Mouse (Mus musculus) intestine, postnatal 0 days (tissue): ENCODE data around the gene Mepce. TPM values are rescaled to one million over a fixed set of nuclear protein-coding genes. Genes with fewer than 3 reads are reported as not detected.
"Not testable (repeated sequence)": the region's sequence is repeated elsewhere in the genome, so short reads cannot be mapped to it uniquely, and the experiment has no call there.

ENCODE experiments used
- ATAC-seq: fragments of 200-750 bp; cut with Nextera tagmentation; 2 replicates; pipeline ENCODE4 v1.8.0; 2017; ENCODE audit warnings: mild to moderate bottlenecking, moderate TSS enrichment, moderate library complexity
- H3K27ac ChIP-seq: fragments of 300-500 bp; sonication (generic); 2 replicates; pipeline ENCODE4 v1.5.1; 2014; ENCODE audit warnings: mild to moderate bottlenecking, low read depth, low read length, moderate library complexity
- H3K27me3 ChIP-seq: fragments of 300-500 bp; sonication (generic); replicated peaks from 2 replicates; pipeline ENCODE4 v1.6.1; 2014; ENCODE audit warnings: low read length, mixed read lengths; ENCODE audit not compliant: control insufficient read depth, insufficient read depth
- H3K36me3 ChIP-seq: fragments of 300-500 bp; sonication (generic); 2 replicates; pipeline ENCODE4 v1.6.1; 2014; ENCODE audit warnings: mild to moderate bottlenecking, moderate library complexity; ENCODE audit not compliant: control insufficient read depth, insufficient read depth
- H3K4me1 ChIP-seq: fragments of 300-500 bp; sonication (generic); replicated peaks from 2 replicates; pipeline ENCODE4 v1.6.1; 2014; ENCODE audit warnings: antibody characterized with exemption, low read length, mixed read lengths; ENCODE audit not compliant: control insufficient read depth, insufficient read depth
- H3K4me2 ChIP-seq: fragments of 300-500 bp; sonication (generic); replicated peaks from 2 replicates; pipeline ENCODE4 v1.6.1; 2014; ENCODE audit warnings: low read depth, mild to moderate bottlenecking, moderate library complexity
- H3K4me3 ChIP-seq: fragments of 300-500 bp; sonication (generic); 2 replicates; pipeline ENCODE4 v1.5.1; 2014; ENCODE audit warnings: low read depth, low read length
- H3K9ac ChIP-seq: fragments of 300-500 bp; sonication (generic); 2 replicates; pipeline ENCODE4 v1.6.1; 2014; ENCODE audit warnings: mild to moderate bottlenecking, low read depth, low read length
- H3K9me3 ChIP-seq: fragments of 300-500 bp; sonication (generic); 2 replicates; pipeline ENCODE4 v1.6.1; 2016; ENCODE audit warnings: mixed run types; ENCODE audit not compliant: control insufficient read depth
- CTCF ChIP-seq: sonication (generic); IDR thresholded peaks from 2 replicates; pipeline ENCODE4 v1.5.1; 2016; ENCODE audit warnings: low read depth, mild to moderate bottlenecking, control low read depth, antibody characterized with exemption, moderate library complexity
- WGBS: fragments of 180-500 bp; shearing (Covaris S2); extraction: QIAGEN DNeasy Blood & Tissue Kit; methylation state at CpG from one replicate; pipeline ENCODE4 v1.1.7; 2014; 5-methylcytosine and 5-hydroxymethylcytosine counted together
- polyA plus RNA-seq: library from polyadenylated mRNA; unstranded; fragments of >200 nt; fragmentation: Nextera tagmentation; extraction: Ambion mirVana; gene quantifications from 2 replicates; pipeline ENCODE4 v1.2.1, GENCODE M21; 2015

The Mepce gene
- 10.3 and 10.8 TPM in 2 replicates for polyA plus RNA-seq

- peak within 1 kb of the TSS; percentile 72 for H3K4me3 ChIP-seq
- no peaks in the 10 kb centered on the region for H3K27me3 ChIP-seq
- under 1% methylated on average over 48 of the region's 48 CpGs for WGBS
- peak; percentile 92 for TF ChIP-seq CTCF
- peak within 1 kb of the TSS; percentile 66 for H3K9ac ChIP-seq
- no peaks in the 10 kb centered on the region for H3K9me3 ChIP-seq
- H3K36me3 ChIP-seq, result peaks cover 19% of the 10 kb centered on the region
- peak within 1 kb of the TSS; percentile 93 for H3K4me2 ChIP-seq
- H3K27ac ChIP-seq, result peak within 1 kb of the TSS; percentile 97
- peak; percentile 75 for ATAC-seq
- H3K4me1 ChIP-seq, result peaks cover 18% of the 10 kb centered on the region
These were observed at the start of gene Mepce, which contains the start of gene Zcwpw1 for GRCm38 (mm10) chr5:137787151-137787928. Gene Mepce (minus strand): TSS chr5:137787655. Gene Zcwpw1 (plus strand): TSS chr5:137787798.

- not testable (repeated sequence) for H3K27ac ChIP-seq, H3K9me3 ChIP-seq, H3K27me3 ChIP-seq, H3K36me3 ChIP-seq, H3K4me3 ChIP-seq, H3K4me2 ChIP-seq, H3K4me1 ChIP-seq, ATAC-seq, H3K9ac ChIP-seq
These were observed 49.7 kb upstream of the Mepce start for GRCm38 (mm10) chr5:137837110-137837509.

- no peak for TF ChIP-seq CTCF
- no peak for ATAC-seq
- no peaks in the 10 kb centered on the region for H3K9me3 ChIP-seq
- no peak overlapping the region for H3K4me3 ChIP-seq
- H3K4me1 ChIP-seq, result no peaks in the 10 kb centered on the region
- no peaks in the 10 kb centered on the region for H3K27me3 ChIP-seq
- H3K27ac ChIP-seq, result no peak overlapping the region
- no peak overlapping the region for H3K4me2 ChIP-seq
- no peak overlapping the region for H3K9ac ChIP-seq
- H3K36me3 ChIP-seq, result no peaks in the 10 kb centered on the region
These were observed 49.2 kb upstream of the Mepce start for GRCm38 (mm10) chr5:137836611-137837010.

GRCm38 (mm10) chr5:137835966-137836520 is 48.6 kb upstream of the Mepce start, which contains the start of gene Pilra:
Gene Pilra (minus strand): TSS chr5:137836281.
- H3K4me2 ChIP-seq, H3K27me3 ChIP-seq, H3K9ac ChIP-seq, H3K9me3 ChIP-seq, H3K27ac ChIP-seq, H3K4me3 ChIP-seq, ATAC-seq, H3K4me1 ChIP-seq, H3K36me3 ChIP-seq: not testable (repeated sequence)
- whole genome bisulfite sequencing, result 45% methylated on average over 2 of the region's 2 CpGs

GRCm38 (mm10) chr5:137833500-137833899 is 46.0 kb upstream of the Mepce start:
- Histone ChIP-seq H3K27me3 (no peaks in the 10 kb centered on the region), H3K4me1 (no peaks in the 10 kb centered on the region), H3K27ac (no peak overlapping the region), H3K4me3 (no peak overlapping the region), H3K9me3 (no peaks in the 10 kb centered on the region), H3K4me2 (no peak overlapping the region), H3K36me3 (no peaks in the 10 kb centered on the region), H3K9ac (no peak overlapping the region)
- no peak for TF ChIP-seq CTCF
- no peak for ATAC-seq
- WGBS, result 56% methylated on average over 4 of the region's 4 CpGs

GRCm38 (mm10) chr5:137831506-137831905 is 44.1 kb upstream of the Mepce start:
- no peaks in the 10 kb centered on the region for H3K27me3 ChIP-seq
- no peak for TF ChIP-seq CTCF
- ATAC-seq, result no peak
- no peak overlapping the region for H3K27ac ChIP-seq
- H3K36me3 ChIP-seq, result no peaks in the 10 kb centered on the region
- no peak overlapping the region for H3K9ac ChIP-seq
- H3K4me2 ChIP-seq, result no peak overlapping the region
- 68% methylated on average over 6 of the region's 6 CpGs for WGBS
- H3K4me1 ChIP-seq, result no peaks in the 10 kb centered on the region
- no peaks in the 10 kb centered on the region for H3K9me3 ChIP-seq
- H3K4me3 ChIP-seq, result no peak overlapping the region
